Mouse (Mus musculus): Measurements from ENCODE around the gene Ruvbl2.

- TF ChIP-seq POLR2A (IDR thresholded peaks at IDR 0.05; ENCODE audit: low read depth, low read length) (no peak), CTCF (conservative IDR thresholded peaks at IDR 0.05; ENCODE audit: insufficient read depth, insufficient read length, low read depth, low read length) (no peak)
These were observed 24.6 kb downstream of the Ruvbl2 start, which contains the start of gene Ntf5 for GRCm38 (mm10) chr7:45413113-45413863.

Data from kidney, adult 2 months (tissue).